Mouse (Mus musculus) testis, postnatal 14 days (tissue): ENCODE data around the gene Apc2.

Experiments used
- DNase-seq: peaks from one replicate; pipeline ENCODE4 v3.0.0; 2021; ENCODE audit warnings: low spot score

The Apc2 gene

GRCm38 (mm10) chr10:80321670-80322581, 26.1 kb downstream of the Apc2 start:
- DNase-seq, result no peak

- DNase-seq, result no peak
Observed at GRCm38 (mm10) chr10:80322811-80323211, 27.0 kb downstream of the Apc2 start.

- DNase-seq, result peak; percentile 65
Observed at GRCm38 (mm10) chr10:80323261-80324119, 27.7 kb downstream of the Apc2 start.

- no peak for DNase-seq
Observed at GRCm38 (mm10) chr10:80324120-80325037, 28.6 kb downstream of the Apc2 start.

GRCm38 (mm10) chr10:80325045-80325444, 29.3 kb downstream of the Apc2 start:
- DNase-seq, result no peak

GRCm38 (mm10) chr10:80329273-80330081, 33.7 kb downstream of the Apc2 start, which contains the start of the genes Pcsk4 and Reep6:
TSS of gene Pcsk4 (minus strand) at chr10:80329498.
TSS of gene Reep6 (plus strand) at chr10:80329953.
- DNase-seq, result peak; percentile 100

GRCm38 (mm10) chr10:80330084-80330483, 34.3 kb downstream of the Apc2 start:
- DNase-seq, result no peak

GRCm38 (mm10) chr10:80330888-80331287, 35.1 kb downstream of the Apc2 start:
- DNase-seq, result no peak

- no peak for DNase-seq
Observed at GRCm38 (mm10) chr10:80331636-80332524, 36.1 kb downstream of the Apc2 start.

- DNase-seq, result no peak
Observed at GRCm38 (mm10) chr10:80332525-80332989, 36.8 kb downstream of the Apc2 start.

- no peak for DNase-seq
Observed at GRCm38 (mm10) chr10:80336263-80336662, 40.5 kb downstream of the Apc2 start.

- DNase-seq, result peak; percentile 75
Observed at GRCm38 (mm10) chr10:80339941-80340750, 44.4 kb downstream of the Apc2 start.

- no peak for DNase-seq
Observed at GRCm38 (mm10) chr10:80341026-80341425, 45.2 kb downstream of the Apc2 start.

GRCm38 (mm10) chr10:80341491-80342304, 45.9 kb downstream of the Apc2 start:
- no peak for DNase-seq

- no peak for DNase-seq
Observed at GRCm38 (mm10) chr10:80342305-80342748, 46.5 kb downstream of the Apc2 start.

GRCm38 (mm10) chr10:80342749-80343424, 47.1 kb downstream of the Apc2 start:
- DNase-seq, result peak; percentile 73

GRCm38 (mm10) chr10:80343425-80343895, 47.7 kb downstream of the Apc2 start:
- DNase-seq, result no peak
